Mouse (Mus musculus) small intestine, adult 2 months (tissue): ENCODE results near the gene Ildr1.

Experiments used
- CTCF ChIP-seq: fragments of 200-500 bp; IDR thresholded peaks from 2 replicates; pipeline ENCODE4 v1.5.1; 2012; ENCODE audit warnings: low read depth, mild to moderate bottlenecking, control low read depth, inconsistent platforms, low read length, moderate library complexity, mixed read lengths; ENCODE audit not compliant: insufficient replicate concordance, insufficient read length; ENCODE audit errors: extremely low read depth
- POLR2A ChIP-seq: fragments of 200-500 bp; IDR thresholded peaks from 2 replicates; pipeline ENCODE4 v1.6.1; 2012; ENCODE audit warnings: low read depth, mild to moderate bottlenecking, control low read depth, inconsistent platforms, low read length, moderate library complexity

- TF ChIP-seq CTCF = no peak
- no peak for TF ChIP-seq POLR2A
Measured at GRCm38 (mm10) chr16:36709405-36709804, 15.6 kb downstream of the Ildr1 start.
